Mouse (Mus musculus) MEL (cell line): ENCODE results near the gene Cdkal1.

ENCODE experiments used
- BHLHE40 ChIP-seq: IDR thresholded peaks from 2 replicates; pipeline ENCODE4 v1.6.1; 2012; ENCODE audit warnings: low read depth, mild to moderate bottlenecking, inconsistent platforms, low read length, improper control_type of control experiment, borderline replicate concordance
- EP300 ChIP-seq, 2 experiments: IDR thresholded peaks; 2 replicates each; pipeline ENCODE4 v1.6.1; 2011; ENCODE audit warnings: improper control_type of control experiment in 2 of 2, low read length in 2 of 2, low read depth in 1 of 2, mild to moderate bottlenecking in 1 of 2
- GABPA ChIP-seq: IDR thresholded peaks from 2 replicates; pipeline ENCODE4 v1.6.1; 2012; ENCODE audit warnings: low read depth, mild to moderate bottlenecking, inconsistent platforms, low read length, improper control_type of control experiment, moderate library complexity
- GATA1 ChIP-seq: IDR thresholded peaks from 2 replicates; pipeline ENCODE4 v1.6.1; 2011; ENCODE audit warnings: low read depth, low read length, improper control_type of control experiment
- POLR2A ChIP-seq, 2 experiments: IDR thresholded peaks; 2 replicates each; pipeline ENCODE4 v1.6.1; 2011 to 2012; ENCODE audit warnings: low read length in 2 of 2, mild to moderate bottlenecking in 2 of 2, control low read depth in 1 of 2, improper control_type of control experiment in 1 of 2, low read depth in 1 of 2, moderate library complexity in 1 of 2; ENCODE audit not compliant: control insufficient read depth in 1 of 2, insufficient read depth in 1 of 2, poor library complexity in 1 of 2
- POLR2AphosphoS2 ChIP-seq: IDR thresholded peaks from 2 replicates; pipeline ENCODE4 v1.6.1; 2011; ENCODE audit warnings: low read length, improper control_type of control experiment
- POLR2AphosphoS5 ChIP-seq: IDR thresholded peaks from 2 replicates; pipeline ENCODE4 v1.6.1; 2012; ENCODE audit warnings: low read depth, borderline replicate concordance, mild to moderate bottlenecking, inconsistent platforms, low read length, moderate library complexity, mixed read lengths
- SMC3 ChIP-seq: IDR thresholded peaks from 2 replicates; pipeline ENCODE4 v1.6.1; 2011; ENCODE audit warnings: low read depth, low read length, improper control_type of control experiment
- TBP ChIP-seq: IDR thresholded peaks from 2 replicates; pipeline ENCODE4 v1.8.0; 2011; ENCODE audit warnings: low read depth, low read length, improper control_type of control experiment

DNA sequence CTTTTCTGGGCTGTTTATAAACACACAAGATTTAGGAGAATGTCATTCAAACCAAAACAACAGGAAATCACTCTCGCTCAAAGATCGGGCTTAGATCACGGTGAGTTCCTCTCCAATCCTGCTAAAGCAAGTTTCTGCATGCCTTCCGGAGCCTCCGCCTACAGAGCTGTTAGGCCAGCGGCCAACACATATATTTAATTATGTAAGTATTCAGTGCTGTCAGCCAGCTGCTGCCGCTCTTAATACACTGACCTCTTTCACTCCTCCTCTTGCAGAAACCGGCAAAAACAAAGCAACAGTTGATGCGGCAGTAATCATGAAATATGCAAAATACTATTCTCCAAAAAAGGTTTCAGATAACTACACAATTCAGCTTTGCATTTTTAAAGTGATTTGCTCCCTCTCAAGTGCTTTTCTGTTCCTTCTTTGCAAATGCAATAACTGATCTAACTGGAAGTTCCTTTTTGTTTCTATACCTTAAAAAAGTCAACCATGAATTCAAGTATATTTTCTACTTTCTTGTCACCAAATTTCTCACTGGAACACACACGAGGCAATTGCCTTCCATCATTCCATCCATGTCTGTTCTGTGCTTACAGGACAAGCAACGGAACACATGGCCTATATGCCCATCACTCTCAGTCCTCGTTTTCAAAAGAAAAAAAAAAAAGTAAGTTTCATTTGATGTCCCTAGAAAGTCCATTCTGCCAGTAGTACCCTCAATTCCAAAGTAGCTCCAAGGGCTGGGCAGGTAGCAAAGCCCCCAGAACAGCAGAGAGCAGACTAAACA is 85.6 kb downstream of the Cdkal1 start:
- TF ChIP-seq POLR2A (IDR thresholded peaks at IDR 0.05; ENCODE audit: control insufficient read depth in 1 of 2, insufficient read depth in 1 of 2, low read depth in 1 of 2, low read length in 2 of 2, poor library complexity in 1 of 2) (no peak), EP300 (IDR thresholded peaks at IDR 0.05; ENCODE audit: low read depth in 1 of 2, low read length in 2 of 2) (no peak), GABPA (no peak), POLR2AphosphoS5 (no peak), BHLHE40 (no peak), GATA1 (no peak), TBP (no peak), SMC3 (no peak), POLR2AphosphoS2 (no peak)
